Mouse (Mus musculus) olfactory bulb, adult 2 months (tissue): ENCODE data around the gene Slc17a5. TPM values are rescaled to one million over a fixed set of nuclear protein-coding genes. Genes with fewer than 3 reads are reported as not detected.
"Not testable (repeated sequence)": the region's sequence is repeated elsewhere in the genome, so short reads cannot be mapped to it uniquely, and the experiment has no call there.

Experiments used
- H3K27ac ChIP-seq: fragments of 200-500 bp; 2 replicates; pipeline ENCODE4 v1.5.1; 2012; ENCODE audit warnings: low read depth, low read length; ENCODE audit not compliant: insufficient read depth
- H3K4me1 ChIP-seq: fragments of 200-500 bp; 2 replicates; pipeline ENCODE4 v1.6.1; 2012; ENCODE audit warnings: low read length; ENCODE audit not compliant: control insufficient read depth, insufficient read depth
- H3K4me3 ChIP-seq: fragments of 200-500 bp; 2 replicates; pipeline ENCODE4 v1.5.1; 2012; ENCODE audit warnings: mild to moderate bottlenecking, low read depth, low read length, moderate library complexity; ENCODE audit not compliant: insufficient read depth
- CTCF ChIP-seq: fragments of 200-500 bp; IDR thresholded peaks from 2 replicates; pipeline ENCODE4 v1.5.1; 2012; ENCODE audit warnings: low read depth, mild to moderate bottlenecking, low read length, moderate library complexity; ENCODE audit not compliant: insufficient read depth
- POLR2A ChIP-seq: fragments of 200-500 bp; IDR thresholded peaks from 2 replicates; pipeline ENCODE4 v1.6.1; 2012; ENCODE audit warnings: mild to moderate bottlenecking, low read depth, low read length, moderate library complexity; ENCODE audit not compliant: insufficient read depth
- WGBS: fragments of 180-500 bp; shearing (Covaris S2); methylation state at CpG from one replicate; pipeline ENCODE4 v1.1.7; 2018; 5-methylcytosine and 5-hydroxymethylcytosine counted together
- polyA plus RNA-seq: library from polyadenylated mRNA; stranded (reverse); fragments of >200 nt; gene quantifications from 2 replicates; pipeline ENCODE4 v1.2.4, GENCODE M21; 2012; ENCODE audit warnings: low replicate concordance; ENCODE audit not compliant: missing spikeins, insufficient read depth, insufficient read length

Gene Slc17a5
- polyA plus RNA-seq, 1 experiment = not detected

DNA sequence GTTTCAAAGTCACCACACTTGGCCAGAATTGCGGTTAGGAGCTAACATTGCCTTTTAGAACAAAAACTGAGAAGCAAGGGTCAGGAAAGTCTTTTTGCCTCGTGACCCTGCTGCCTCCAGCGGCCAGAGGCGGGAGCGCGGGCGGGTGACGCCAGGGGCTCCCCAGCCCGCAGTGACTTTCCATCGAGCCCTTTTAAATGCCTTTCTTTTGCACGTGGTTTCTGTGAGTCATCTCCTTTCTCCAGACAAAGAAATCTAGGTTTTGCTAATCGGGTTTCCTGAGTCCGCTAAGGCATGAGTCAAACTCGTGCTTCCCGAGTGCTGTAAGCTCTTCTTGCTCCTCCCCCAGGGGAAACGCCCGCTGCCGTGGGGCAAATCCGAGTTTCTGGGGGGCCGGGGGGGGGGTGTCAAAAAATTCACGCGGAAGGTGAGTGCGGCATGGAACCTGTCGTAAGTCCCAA, 60.5 kb downstream of the Slc17a5 start:
- Histone ChIP-seq H3K4me1 (peaks cover 4% of the 10 kb centered on the region; the same call in 1 of the 2 replicates), H3K4me3 (peak overlapping the region; percentile 49), H3K27ac (peak overlapping the region; percentile 27; the same call in 1 of the 2 replicates)
- no peak for TF ChIP-seq POLR2A
- TF ChIP-seq CTCF = peak; percentile 78; the same call in 1 of the 2 replicates
- under 1% methylated on average over 24 of the region's 24 CpGs for WGBS

DNA sequence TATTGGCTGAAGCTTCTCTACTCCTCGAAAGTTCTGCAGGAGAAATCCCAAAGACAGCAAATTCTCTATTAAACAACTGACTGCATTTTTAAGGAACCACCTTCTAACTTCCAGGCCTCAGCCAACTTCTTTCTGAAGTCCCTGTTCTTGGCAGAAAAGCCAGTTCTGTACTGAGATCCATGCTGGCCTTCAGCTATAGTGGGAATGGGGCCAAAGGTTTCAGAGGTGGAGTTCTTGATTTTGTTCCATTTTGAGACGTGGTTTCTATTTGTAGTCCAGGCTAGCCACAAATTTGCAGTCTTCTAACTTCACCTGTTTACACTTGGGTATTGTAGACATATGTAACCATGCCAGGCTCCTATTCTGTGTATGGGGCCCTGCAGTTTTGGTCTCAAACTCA, 61.6 kb downstream of the Slc17a5 start:
- WGBS = 78% methylated on average over 2 of the region's 2 CpGs
- H3K4me3 ChIP-seq = no peak overlapping the region
- peaks cover 9% of the 10 kb centered on the region; the same call in 1 of the 2 replicates for H3K4me1 ChIP-seq
- TF ChIP-seq CTCF = no peak
- TF ChIP-seq POLR2A = no peak
- H3K27ac ChIP-seq = no peak overlapping the region

DNA sequence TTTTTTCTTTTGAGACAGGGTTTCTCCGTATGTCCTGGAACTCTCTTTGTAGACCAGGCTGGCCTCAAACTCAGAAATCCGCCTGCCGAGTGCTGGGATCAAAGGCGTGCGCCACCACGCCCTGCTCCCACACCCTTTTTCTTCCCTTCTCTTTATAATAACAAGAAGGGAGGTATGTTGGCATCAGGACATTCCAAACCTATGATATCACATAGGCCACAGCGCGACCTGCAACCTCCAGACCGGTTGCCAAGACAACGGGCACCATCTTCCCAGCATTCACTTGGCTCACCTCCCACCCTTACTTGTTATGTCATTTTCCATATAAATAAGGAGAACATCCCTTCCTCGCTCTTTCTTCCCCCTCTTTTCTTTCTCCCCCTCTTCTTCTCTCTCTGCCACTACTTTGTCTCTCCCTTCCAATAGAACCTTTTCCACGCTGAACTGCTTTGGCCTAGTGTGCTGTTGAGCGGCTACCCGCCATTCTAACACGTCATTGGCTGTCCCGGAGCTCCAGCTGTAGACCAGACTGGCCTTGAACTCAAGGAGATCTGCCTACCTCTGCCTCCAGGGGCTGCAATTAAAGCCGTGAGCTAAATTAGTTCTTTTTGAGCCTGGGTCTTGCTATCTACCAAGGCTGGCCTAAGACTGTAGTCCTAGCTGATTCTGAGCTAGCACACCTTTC, 62.2 kb downstream of the Slc17a5 start:
- Histone ChIP-seq H3K4me1 (peaks cover 15% of the 10 kb centered on the region; the same call in 1 of the 2 replicates), H3K4me3 (no peak overlapping the region), H3K27ac (no peak overlapping the region)
- 95% methylated on average over 17 of the region's 17 CpGs for WGBS
- TF ChIP-seq POLR2A (no peak), CTCF (no peak)

DNA sequence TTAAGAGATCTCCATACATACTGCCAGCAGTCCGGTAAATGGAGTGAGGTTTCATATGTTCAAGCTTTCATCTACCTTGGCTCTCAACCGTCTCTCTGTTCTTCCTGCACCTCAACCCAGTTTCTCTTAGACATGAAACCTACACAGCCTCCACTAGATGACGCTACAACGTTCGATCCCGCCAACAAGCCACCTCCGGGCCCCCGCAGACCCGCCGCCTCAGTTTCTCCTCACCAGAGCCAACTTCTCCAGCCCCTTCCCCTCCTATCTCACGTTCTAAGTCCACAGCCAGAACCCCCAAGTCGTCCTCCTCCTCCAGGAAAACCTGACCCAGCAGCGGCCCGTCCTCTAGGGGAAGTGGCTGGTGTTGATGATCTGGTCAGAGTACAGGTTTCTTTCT, 66.2 kb downstream of the Slc17a5 start:
- Histone ChIP-seq H3K27ac (no peak overlapping the region), H3K4me3 (no peak overlapping the region), H3K4me1 (peaks cover 16% of the 10 kb centered on the region)
- peak; percentile 28; the same call in 1 of the 2 replicates for TF ChIP-seq CTCF
- no peak for TF ChIP-seq POLR2A
- 31% methylated on average over 14 of the region's 14 CpGs for WGBS

DNA sequence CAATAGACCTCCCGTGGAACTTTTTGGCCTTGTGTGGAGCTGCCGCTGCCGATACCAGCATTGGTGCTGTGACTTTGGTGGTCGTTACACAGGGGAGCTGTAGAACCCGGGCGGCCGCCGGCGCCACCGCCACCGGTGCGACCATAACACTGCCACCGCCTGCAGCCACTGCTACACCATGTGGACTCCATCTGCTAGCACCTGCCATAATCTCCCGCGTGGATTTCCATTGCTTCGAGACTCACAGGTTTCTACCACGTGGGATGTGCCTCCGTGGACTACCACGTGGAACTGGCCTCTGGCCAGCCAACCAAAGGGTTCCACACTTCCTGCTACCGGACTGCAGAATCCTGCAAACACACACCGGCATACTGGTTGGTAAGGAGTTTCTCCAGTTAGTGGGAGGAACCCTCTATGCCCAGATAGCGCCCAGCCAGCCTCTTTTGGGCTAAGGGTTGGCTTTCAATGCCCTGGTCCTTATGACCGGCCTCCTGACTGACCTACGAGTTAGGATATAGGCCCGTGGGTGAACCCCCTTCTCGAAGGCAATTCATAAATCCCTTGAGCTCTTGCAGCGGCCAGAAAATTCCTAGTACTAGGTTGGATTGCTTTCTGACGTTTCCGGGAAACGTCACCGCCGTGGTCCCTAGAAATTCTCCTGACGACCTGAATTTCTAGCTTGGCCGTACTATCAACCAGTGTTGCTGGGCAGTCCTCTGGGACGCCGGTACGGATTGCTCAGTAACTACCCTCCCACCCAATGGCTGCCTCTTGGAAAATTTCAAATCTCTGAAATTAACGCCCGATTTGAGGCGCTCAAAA, 66.8 kb downstream of the Slc17a5 start:
- WGBS = 7% methylated on average over 40 of the region's 40 CpGs
- TF ChIP-seq POLR2A = no peak
- TF ChIP-seq CTCF = no peak
- Histone ChIP-seq H3K4me3 (peak overlapping the region; percentile 36), H3K27ac (no peak overlapping the region), H3K4me1 (peaks cover 20% of the 10 kb centered on the region)

DNA sequence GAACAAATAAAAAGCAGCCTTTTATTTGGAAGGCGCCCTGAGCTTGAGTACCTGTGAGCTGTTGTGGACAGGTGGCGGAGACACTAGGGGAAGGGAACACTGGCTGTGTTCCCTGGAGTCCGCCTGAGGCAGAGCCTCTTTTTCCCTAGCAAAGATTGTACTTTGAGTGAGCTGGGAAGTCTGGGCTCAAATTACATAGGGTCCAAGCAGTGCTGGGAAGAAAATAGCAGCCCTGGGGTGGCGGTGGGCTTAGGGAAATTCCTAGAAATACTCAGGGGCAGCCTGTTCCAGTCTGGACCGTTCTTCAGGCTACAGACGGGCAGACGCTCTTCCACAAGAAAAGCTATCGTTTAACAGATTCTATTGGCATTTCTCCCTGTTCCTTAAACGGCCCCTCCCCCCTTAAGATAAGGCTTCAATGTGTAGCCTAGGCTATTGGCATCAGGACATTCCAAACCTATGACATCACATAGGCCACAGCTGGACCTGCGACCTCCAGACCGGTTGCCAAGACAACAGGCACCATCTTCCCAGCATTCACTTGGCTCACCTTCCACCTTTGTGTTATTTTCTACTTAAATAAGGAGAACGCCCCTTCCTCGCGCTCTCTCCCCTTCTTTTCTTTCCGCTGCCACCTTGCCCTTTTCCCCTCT, 67.6 kb downstream of the Slc17a5 start:
- 18% methylated on average over 15 of the region's 15 CpGs for WGBS
- H3K4me1 ChIP-seq = peaks cover 20% of the 10 kb centered on the region
- no peak overlapping the region for H3K27ac ChIP-seq
- H3K4me3 ChIP-seq = peak overlapping the region; percentile 36
- TF ChIP-seq POLR2A (no peak), CTCF (no peak)

DNA sequence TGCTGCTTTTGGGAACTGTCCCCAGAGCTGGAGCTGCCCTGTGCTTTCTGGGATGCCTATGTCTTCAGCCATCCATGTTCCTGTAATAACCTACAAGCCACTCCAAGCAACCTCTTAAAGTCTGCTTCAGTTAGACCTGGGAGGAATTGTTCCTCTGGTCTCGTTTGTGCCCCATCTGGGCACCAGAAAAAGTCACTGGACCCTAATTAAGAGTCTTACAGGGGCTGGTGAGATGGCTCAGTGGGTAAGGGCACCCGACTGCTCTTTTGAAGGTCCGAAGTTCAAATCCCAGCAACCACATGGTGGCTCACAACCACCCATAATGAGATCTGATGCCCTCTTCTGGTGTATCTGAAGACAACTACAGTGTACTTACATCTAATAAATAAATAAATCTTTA, 70.6 kb downstream of the Slc17a5 start:
- peaks cover 20% of the 10 kb centered on the region for H3K4me1 ChIP-seq
- H3K4me3 ChIP-seq, H3K27ac ChIP-seq: not testable (repeated sequence)
- 81% methylated on average over 3 of the region's 3 CpGs for WGBS

DNA sequence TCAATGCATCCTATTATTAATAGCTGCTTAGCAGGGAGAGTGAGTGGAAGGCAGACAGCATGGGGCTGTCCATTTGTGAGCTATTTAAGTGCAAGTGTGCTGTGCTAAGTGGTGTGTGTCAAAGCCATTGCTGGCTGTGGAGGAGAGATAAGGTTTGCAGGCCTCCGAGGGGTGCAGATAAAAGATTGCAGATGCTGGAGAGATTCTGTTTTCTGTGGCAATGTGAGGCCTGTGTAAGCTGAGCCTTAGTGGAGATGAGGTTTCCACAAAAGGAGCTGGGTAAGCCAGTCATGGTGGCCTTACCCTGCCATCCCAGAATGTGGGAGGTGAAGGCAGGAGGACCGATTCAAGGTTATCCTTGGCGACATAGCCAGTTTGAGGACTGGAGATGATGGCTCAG, 71.7 kb downstream of the Slc17a5 start:
- Histone ChIP-seq H3K4me3 (no peak overlapping the region), H3K27ac (no peak overlapping the region), H3K4me1 (peaks cover 15% of the 10 kb centered on the region)
- TF ChIP-seq CTCF (no peak), POLR2A (no peak)
- WGBS = 69% methylated on average over 3 of the region's 3 CpGs

DNA sequence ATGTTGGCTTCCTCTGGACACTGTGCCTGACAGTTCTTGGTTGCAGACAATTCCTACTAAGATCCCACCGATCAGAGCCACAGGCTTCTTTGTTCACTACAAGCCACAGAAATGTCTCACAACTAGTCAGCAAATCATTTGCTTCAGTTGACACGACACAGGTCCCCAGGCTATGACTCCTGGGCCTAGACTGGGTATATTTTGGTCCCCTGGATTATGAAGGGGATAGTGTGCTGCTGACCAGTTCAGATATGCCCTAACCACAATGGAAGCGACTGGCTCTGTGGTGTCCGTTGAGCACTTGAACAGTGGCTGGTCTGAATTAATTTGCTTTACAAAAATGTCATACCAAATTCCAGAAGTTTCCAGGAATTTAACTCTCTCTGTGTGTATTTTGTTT, 73.2 kb downstream of the Slc17a5 start:
- H3K4me1 ChIP-seq = 0 out of 2 replicates have a peak, but pooled peaks cover 3% of the 10 kb centered on the region
- H3K4me3 ChIP-seq = no peak overlapping the region
- WGBS = 79% methylated on average over 4 of the region's 4 CpGs
- H3K27ac ChIP-seq = no peak overlapping the region
- TF ChIP-seq CTCF = no peak
- no peak for TF ChIP-seq POLR2A
